Mouse (Mus musculus) kidney, embryonic 15.5 days (tissue): ENCODE results near the gene Fmo1. TPM values are rescaled to one million over a fixed set of nuclear protein-coding genes. Genes with fewer than 3 reads are reported as not detected.

Experiments used
- polyA plus RNA-seq: library from polyadenylated mRNA; unstranded; fragments of >200 nt; fragmentation: Nextera tagmentation; extraction: Ambion mirVana; gene quantifications from 2 replicates; pipeline ENCODE4 v1.2.1, GENCODE M21; 2015

Gene Fmo1
- polyA plus RNA-seq, 1 experiment from 2014 or later: 42.2 TPM

Other genes with a start within 250 kb of the Fmo1 start
- 0.18 and 0.47 TPM in 2 replicates for gene Myoc, start 227.5 kb downstream of the Fmo1 start, polyA plus RNA-seq
- gene Myocos, start 208.4 kb downstream of the Fmo1 start, polyA plus RNA-seq: not detected in 2 replicates
- gene Prrc2c, start 126.1 kb downstream of the Fmo1 start, polyA plus RNA-seq: 148 and 162 TPM in 2 replicates
- 0.91 and 1.5 TPM in 2 replicates for gene Fmo4, start 52.6 kb downstream of the Fmo1 start, polyA plus RNA-seq
- gene Fmo2, start 32.1 kb upstream of the Fmo1 start, polyA plus RNA-seq: 4.9 and 8.0 TPM in 2 replicates
- gene Fmo6, start 70.9 kb upstream of the Fmo1 start, polyA plus RNA-seq: 0.09 and 0.13 TPM in 2 replicates
- gene Fmo3, start 117.9 kb upstream of the Fmo1 start, polyA plus RNA-seq: not detected in 2 replicates
- gene Mroh9, start 219.1 kb upstream of the Fmo1 start, polyA plus RNA-seq: not detected in 2 replicates